Mouse (Mus musculus) embryonic fibroblast, embryonic 13.5 days (primary cell): ENCODE measurements at regions not wholly inside any gene's neighbourhood (a gene's known extent, or its start where the extent isn't known, plus 50 kb on each side); places are given as distances from the start of the nearest gene placed in this dataset.

Experiments
- CTCF ChIP-seq: IDR thresholded peaks from 2 replicates; pipeline ENCODE4 v1.5.1; 2011; ENCODE audit warnings: mild to moderate bottlenecking, control low read depth, low read length, moderate library complexity, borderline replicate concordance; ENCODE audit not compliant: insufficient read depth
- POLR2A ChIP-seq: IDR thresholded peaks from 2 replicates; pipeline ENCODE4 v1.6.1; 2011; ENCODE audit warnings: low read depth, mild to moderate bottlenecking, control low read depth, low read length, moderate library complexity

GRCm38 (mm10) chr8:96370500-96370899 is 482.2 kb upstream of the Got2 start:
- no peak for TF ChIP-seq POLR2A
- TF ChIP-seq CTCF, result no peak
